Mouse (Mus musculus) cerebellum, adult 9-10 months (tissue): ENCODE data around the gene Vmn1r226.

Experiments
- DNase-seq: peaks from one replicate; pipeline ENCODE4 v3.0.0; 2022

Vmn1r226 gene

DNA sequence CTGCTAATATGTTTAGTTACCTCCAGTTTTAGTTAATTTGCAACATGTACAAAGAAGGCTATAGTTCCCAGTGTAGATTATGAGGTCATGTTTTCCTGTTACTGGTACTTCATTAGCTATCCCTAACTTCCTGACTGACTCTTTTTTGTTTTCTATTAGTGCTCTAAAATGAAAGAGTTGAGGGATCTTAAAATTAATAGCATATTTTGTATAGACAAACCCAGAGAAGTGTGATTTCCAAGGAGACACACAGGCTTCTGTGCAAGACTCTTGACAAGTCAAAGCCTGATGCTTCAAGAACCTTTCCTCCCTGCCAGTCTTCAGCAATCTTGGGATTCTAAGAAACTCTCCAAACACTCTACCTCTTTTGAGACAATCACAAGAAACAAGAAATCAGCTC lies at the start of gene Vmn1r226:
Gene Vmn1r226 (plus strand): TSS at position 301 of the 400 bp plus-strand sequence.
- DNase-seq, result no peak

DNA sequence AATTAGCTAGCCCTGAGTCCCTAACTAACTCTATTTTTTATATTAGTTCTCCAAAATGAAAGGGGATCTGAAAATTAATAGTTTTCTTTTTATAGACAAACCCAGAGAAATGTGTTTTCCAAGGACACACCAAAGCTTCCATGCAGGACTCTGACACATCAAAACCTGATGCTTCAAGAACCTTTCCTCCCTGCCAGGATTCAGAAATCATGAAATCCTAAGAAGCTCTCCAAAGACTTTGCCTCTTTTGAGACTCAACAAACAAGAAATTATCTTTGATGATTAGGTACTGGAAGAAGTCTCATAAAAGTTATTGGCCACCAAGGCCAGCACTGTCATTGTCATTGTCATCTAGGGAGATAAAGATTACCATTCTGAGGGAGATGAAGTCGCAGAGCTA lies 46.9 kb downstream of the Vmn1r226 start, which contains the start of gene Vmn1r227:
Gene Vmn1r227 (plus strand): TSS at position 301 of the 400 bp plus-strand sequence.
- no peak for DNase-seq
